Mouse (Mus musculus) liver, adult 2 months (tissue): ENCODE results near the gene Gm10447.

Experiments
- CTCF ChIP-seq: fragments of 200-500 bp; IDR thresholded peaks from 2 replicates; pipeline ENCODE4 v1.5.1; 2011; ENCODE audit warnings: low read depth, low read length, control low read depth
- POLR2A ChIP-seq: fragments of 200-500 bp; IDR thresholded peaks from 2 replicates; pipeline ENCODE4 v1.6.1; 2011; ENCODE audit warnings: low read length, control low read depth; ENCODE audit not compliant: insufficient read depth; ENCODE audit errors: extremely low read depth

DNA sequence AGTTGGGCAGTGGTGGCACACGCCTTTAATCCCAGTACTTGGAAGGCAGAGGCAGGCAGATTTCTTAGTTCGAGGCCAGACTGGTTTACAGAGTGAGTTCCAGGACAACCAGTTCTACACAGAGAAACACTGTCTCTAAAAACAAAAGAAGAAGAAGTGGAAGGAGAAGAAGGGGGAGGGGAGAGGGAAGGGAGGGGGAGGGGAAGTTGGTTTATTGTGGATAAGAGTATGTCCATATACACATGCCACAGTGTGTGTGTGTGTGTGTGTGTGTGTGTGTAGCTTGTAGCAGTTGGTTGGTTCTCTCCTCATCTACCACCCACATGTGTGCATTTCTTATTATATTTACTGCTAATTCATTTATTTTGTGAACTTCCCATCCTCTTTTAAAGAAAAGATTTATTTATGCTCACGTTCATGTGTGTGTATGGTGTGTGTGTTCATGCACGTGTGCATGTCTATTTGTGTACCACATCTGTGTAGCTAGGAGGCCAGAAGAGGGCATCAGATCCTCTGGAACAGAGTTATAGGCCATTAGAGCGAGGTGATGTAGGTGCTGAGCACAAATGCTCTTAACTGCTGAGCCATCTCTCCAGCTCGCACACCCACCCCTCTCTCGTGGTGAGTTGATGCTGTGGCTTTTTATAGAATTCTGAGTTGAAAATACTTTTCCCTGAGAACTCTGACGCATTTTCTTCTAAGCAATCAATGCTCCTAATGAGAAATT is 45.3 kb upstream of the Gm10447 start:
- no peak for TF ChIP-seq POLR2A
- no peak for TF ChIP-seq CTCF
